Mouse (Mus musculus) T-helper 17 cell (primary cell): ENCODE measurements around the gene Dpp6.

ENCODE experiments used
- in situ Hi-C, 2 experiments: fragments of 300-600 bp; cut with MboI, MseI; formaldehyde crosslinking; loops; 1 replicate in 1 of 2; 2 replicates in 1 of 2; pipeline ENCODE4 v1.15.1; 2025; ENCODE audit warnings: high pct_unique_total_duplicates in 2 of 2

Gene Dpp6

DNA sequence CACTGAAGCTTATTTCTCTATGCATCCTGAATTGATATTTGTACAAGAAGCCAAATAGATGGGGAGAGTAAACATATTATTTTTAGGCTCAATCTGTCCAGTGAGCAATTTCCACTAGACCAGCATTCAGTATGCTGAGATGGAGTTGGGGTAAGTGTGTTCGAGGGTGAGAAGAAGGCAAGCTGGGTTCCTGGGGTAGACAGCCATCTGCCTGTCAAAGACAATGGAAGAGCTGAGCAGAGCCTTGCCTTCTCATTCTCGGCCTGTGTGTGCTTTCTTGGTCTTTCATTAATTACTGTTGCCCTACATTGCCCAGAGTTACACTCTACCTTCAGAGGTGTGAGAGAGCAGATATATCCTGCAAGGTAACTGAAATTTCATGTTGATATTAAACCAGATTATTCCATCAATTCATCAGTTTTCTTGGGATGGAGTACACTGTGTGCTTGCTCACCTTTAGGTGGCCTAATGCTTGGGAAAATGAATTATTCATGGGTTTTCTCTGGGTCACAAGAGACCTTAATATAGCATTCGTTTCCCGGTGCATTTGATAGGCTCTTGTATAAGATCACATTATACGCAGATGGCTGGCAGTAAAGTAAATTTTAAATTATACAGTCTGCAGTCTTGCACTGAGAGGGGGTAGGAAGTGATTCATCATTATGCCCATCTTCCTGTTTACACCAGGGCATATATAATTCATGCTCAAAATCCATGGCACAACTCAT is 374.4 kb downstream of the Dpp6 start:
- in situ Hi-C loops, result no loop called here

GRCm38 (mm10) chr5:27194157-27194556 is 377.2 kb downstream of the Dpp6 start:
- in situ Hi-C loops, result no loop called here

- in situ Hi-C loops, result no loop called here
Observed at GRCm38 (mm10) chr5:27194975-27195374, 378.0 kb downstream of the Dpp6 start.

GRCm38 (mm10) chr5:27200581-27201341 is 383.8 kb downstream of the Dpp6 start:
- in situ Hi-C loops, result no loop called here

- in situ Hi-C loops, result no loop called here
Observed at GRCm38 (mm10) chr5:27203131-27203530, 386.1 kb downstream of the Dpp6 start.

GRCm38 (mm10) chr5:27204721-27205120 is 387.7 kb downstream of the Dpp6 start:
- in situ Hi-C loops, result no loop called here

- in situ Hi-C loops, result no loop called here
Observed at GRCm38 (mm10) chr5:27205754-27206153, 388.8 kb downstream of the Dpp6 start.

- in situ Hi-C loops, result no loop called here
Observed at GRCm38 (mm10) chr5:27206213-27206612, 389.2 kb downstream of the Dpp6 start.

- in situ Hi-C loops, result no loop called here
Observed at GRCm38 (mm10) chr5:27220116-27220515, 403.1 kb downstream of the Dpp6 start.

- in situ Hi-C loops, result no loop called here
Observed at GRCm38 (mm10) chr5:27242078-27242477, 425.1 kb downstream of the Dpp6 start.

DNA sequence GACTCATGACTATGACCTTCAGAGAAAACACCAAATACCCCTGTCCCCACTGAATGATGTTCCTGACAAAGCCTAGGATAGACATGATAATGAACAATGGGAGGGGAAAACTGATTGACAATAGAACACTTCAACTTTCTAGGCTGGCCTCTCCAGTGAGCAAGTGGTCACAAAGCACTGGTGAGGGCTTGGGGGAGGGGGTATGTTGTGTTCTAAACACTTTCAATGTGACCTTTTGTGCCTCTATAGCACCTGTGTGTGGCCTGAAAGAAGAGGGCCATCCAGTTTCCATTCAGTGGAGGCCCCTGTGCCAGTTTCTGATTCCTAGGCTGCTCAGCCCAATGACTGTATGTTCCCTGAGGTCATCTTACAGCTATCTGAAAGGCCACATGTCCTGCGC is 426.2 kb downstream of the Dpp6 start:
- in situ Hi-C loops, result no loop called here

DNA sequence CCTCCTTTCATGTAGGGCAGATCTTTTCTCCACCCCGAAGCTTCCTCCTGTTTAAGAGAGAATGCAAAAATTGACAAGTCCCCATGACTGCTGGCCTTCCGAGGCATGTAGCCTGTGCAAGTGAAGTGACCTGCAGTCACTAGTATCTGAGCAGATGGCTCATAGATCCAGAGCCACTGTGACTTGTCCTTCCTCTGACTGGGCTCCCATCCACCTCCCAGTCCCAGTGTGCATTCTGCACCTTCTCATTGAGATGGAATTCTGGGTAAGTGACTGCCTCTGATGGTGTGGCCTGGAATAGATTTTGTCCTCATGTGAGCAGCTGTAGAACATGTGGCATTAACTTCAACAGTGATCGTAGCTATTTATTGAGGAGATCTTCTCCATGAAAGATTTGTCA is 430.8 kb downstream of the Dpp6 start:
- in situ Hi-C loops, result no loop called here

GRCm38 (mm10) chr5:27248685-27249084 is 431.7 kb downstream of the Dpp6 start:
- in situ Hi-C loops, result no loop called here

DNA sequence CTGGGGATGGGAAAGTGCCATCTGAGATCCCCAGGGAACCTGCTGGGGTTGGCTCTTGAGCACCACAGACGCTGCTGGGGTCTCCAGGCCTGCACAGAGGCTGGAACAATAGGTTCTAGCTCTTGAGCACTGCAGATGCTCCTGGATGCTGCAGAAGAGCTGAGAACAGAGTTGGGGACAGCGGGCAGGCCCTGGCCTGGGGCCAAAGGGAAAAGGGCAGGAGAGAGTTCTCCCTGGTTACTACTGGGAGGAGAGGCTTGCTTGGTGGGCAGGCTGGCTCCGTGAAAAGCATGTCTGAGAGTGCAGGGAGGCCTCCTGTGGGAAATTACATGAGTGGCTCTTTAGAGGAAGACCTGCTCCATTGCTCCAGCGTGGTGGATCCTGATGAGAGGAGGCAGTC is 432.9 kb downstream of the Dpp6 start:
- in situ Hi-C loops, result no loop called here

DNA sequence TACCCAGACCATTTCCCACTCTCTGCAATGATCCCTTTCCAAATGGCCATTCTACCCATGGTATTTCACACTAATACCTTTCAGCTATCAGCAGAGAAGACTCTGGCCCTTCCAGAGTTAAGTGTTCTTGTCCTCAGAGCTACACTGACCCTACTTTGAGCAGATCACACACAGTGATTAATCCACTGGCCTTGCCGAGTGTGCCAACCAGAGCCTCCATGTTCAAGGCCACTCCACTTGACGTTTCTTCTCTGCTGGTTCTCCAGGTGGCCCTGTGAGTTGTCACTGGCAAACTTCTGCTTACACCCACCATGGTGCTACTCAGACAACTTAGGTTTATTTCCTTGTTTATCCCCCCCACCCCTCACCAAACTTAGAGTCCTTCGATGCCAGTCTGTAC is 433.9 kb downstream of the Dpp6 start:
- in situ Hi-C loops, result no loop called here

- in situ Hi-C loops, result no loop called here
Observed at GRCm38 (mm10) chr5:27251361-27251760, 434.4 kb downstream of the Dpp6 start.

- in situ Hi-C loops, result no loop called here
Observed at GRCm38 (mm10) chr5:27255247-27255646, 438.2 kb downstream of the Dpp6 start.

DNA sequence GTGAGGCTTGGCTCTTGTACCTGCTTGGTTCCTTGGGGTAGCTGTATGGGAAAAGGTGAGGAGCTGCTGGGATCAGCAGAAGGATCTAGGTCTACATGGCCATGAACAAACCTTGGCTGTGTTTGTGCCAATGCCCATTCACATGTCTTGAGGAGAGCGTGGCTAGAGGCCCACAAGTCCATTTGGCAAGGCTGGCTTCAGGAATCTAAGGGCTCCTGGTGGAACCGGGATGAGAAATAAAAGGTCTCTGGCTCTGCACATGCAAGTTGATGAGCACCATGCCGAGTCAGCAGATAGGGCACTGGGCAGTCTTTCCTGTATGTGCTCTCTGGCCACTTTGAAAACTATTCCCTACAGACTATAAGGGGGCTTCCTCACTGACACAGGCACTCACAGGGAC is 441.6 kb downstream of the Dpp6 start:
- in situ Hi-C loops, result no loop called here

DNA sequence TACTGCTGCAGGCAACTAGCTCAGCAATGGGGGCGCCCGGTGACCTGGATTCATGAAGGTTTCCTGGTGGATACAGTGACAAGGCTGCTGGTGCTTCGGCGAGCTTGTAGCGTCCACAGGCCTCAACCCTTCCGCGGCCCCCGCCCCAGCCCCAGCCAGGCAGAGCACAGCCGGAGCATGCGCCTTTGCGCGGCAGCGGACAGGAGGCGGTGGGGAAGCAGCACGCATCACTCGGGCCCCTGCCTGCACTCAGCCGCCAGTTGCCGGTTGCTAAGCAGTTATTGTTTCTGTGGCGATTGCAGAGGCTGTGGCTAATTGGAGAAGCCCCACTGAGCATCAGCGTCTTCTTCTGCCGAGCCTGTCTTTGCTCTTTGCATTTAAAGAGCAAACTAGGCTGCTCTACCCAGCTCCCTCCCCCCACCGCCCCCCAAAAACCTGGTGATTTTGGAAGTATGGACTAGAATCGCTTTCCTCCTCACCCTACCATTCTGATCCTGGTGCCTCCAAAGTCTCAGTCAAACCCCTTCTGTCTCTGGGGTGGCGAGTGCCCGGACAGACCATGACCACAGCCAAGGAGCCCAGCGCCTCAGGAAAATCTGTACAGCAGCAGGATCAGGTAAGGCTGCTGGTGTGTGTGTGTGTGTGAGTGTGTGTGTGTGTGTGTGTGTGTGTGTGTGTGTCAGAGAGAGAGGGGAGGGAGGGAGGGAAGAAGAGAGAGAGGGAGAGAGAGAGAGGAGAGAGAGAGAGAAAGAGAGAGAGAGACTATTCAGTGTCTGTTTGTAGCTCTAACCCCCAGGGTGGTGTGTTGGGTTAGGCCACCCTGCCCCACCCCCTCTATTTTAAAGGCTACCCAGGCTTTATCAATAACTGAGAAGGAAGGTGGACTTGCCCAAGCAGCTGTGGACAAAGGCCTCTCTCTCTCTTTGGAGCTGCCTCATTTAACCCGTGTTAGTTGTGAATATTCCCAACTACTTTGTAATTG is 445.0 kb downstream of the Dpp6 start:
- in situ Hi-C loops, result no loop called here

- in situ Hi-C loops, result no loop called here
Observed at GRCm38 (mm10) chr5:27262751-27263150, 445.7 kb downstream of the Dpp6 start.

GRCm38 (mm10) chr5:27265281-27265680 is 448.3 kb downstream of the Dpp6 start:
- in situ Hi-C loops, result no loop called here

DNA sequence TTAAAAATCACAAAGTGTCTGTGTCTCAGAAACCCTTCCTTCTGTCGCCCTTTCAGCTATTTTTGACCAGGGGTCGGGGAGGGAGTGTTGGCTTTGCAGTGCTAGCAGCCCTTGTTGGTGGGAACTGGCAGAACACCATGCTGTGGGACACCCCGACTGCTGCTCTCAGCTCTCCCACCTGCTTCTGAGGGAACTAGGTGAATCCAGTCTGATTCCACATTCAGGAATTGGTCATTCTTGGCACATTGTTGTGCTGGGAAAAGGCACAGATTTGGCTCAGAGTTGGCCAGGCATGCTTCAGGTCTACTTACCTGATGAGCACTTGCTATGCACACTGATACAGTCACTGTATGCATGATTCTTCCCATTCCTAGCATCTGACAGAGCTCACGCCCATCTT is 454.3 kb downstream of the Dpp6 start:
- in situ Hi-C loops, result no loop called here
